Mouse (Mus musculus) CD4-positive, CD25-positive, alpha-beta regulatory T cell (primary cell): ENCODE measurements around the gene Slc4a8. TPM values are rescaled to one million over a fixed set of nuclear protein-coding genes. Genes with fewer than 3 reads are reported as not detected.

ENCODE experiments used
- polyA plus RNA-seq: library from polyadenylated mRNA; unstranded; fragments of 100-300 nt; shearing (Covaris generic); gene quantifications from one replicate; pipeline ENCODE4 v1.2.1, GENCODE M21; 2017

The Slc4a8 gene
- 14.6 TPM for polyA plus RNA-seq

DNA sequence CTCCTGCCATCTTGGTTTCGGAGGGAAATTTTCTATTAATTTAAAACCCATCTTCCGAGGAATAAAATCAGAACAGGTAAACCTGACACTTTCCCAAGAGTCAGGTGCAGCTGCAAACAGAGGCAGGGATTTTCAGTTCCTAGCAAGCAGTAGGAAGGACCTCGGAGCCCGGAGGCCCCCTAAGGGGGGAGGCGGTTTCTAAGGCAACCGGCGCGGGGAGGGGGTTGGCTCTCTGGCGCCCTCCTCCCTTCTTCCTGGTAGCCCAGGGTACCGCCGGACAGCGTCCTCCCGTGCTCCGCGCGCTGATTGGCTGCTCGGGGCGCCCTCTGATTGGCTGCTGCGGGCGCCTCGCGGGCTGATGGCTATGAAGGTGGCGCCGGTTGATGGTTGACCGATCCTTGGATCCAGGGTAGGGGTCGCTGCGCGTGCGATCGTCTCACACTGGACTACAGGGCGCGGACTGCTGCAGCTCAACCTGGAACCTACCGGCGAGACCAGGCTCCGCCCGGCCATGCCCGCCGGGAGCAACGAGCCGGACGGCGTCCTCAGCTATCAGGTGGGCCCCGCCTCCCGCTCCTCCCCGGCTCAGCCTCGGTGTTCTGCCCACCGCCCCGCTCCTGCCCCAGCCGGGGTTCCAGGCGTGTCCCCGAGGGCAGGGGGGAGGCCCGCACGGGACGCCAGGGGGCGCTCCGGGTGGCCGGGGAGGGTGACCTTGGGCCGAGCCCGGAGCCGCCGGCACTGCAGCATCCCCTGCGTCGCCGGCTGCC, at the start of gene Slc4a8:
Slc4a8 (plus strand) TSS at position 329 of the 767 bp plus-strand sequence.

DNA sequence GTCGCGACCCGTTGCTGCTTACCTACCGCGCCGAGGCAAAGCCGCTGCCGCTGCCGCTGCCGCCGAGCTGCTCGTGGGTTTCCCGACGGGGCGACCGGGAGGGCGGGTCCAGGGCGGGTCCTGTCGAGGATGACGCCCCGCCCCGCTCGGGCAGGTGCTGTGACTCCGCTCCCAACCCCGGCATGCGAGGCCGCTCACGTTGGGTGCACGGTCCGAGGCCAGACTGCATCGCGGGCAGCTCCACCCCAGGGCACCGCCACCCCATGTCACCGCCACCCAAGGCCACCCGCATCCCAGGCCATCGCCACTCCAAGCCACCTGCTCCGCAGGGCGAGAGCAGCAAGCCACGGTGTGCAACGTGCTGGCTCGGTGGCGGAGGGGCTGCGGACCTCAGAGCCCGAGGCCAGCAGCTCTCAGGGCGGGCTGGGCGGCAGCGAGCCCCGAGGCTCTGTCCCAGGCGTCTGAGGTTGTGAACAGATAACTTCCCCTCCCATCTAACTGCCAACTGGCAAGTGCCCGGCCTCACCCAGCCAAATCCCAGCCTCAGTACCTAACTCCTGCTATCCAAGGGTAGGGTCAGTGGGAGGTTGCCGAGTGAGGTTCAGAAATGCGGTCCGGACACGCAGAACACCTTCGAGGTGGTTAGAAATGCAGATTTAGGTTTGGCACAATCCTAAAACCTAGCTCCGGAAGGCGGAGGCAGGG, 32.1 kb upstream of the Slc4a8 start, which contains the start of gene Galnt6:
Galnt6 (minus strand) TSS at position 96 of the 705 bp plus-strand sequence.

GRCm38 (mm10) chr15:100869558-100869957, 108.0 kb downstream of the Slc4a8 start, which contains the start of gene Scn8a:
TSS of gene Scn8a (plus strand) at chr15:100869858.

Other genes with a start within 250 kb of the Slc4a8 start
- 9.6 TPM for gene Tfcp2, start 209.7 kb upstream of the Slc4a8 start, polyA plus RNA-seq
- gene Pou6f1, start 161.8 kb upstream of the Slc4a8 start, polyA plus RNA-seq = 17.6 TPM
- 576 TPM for gene Dazap2, start 146.4 kb upstream of the Slc4a8 start, polyA plus RNA-seq
- not detected for gene Smagp, start 124.8 kb upstream of the Slc4a8 start, polyA plus RNA-seq
- gene Bin2, start 92.2 kb upstream of the Slc4a8 start, polyA plus RNA-seq = 733 TPM
- 4.6 TPM for gene Cela1, start 73.8 kb upstream of the Slc4a8 start, polyA plus RNA-seq
- 186 TPM for gene Galnt6, start 32.4 kb upstream of the Slc4a8 start, polyA plus RNA-seq
- 0.26 TPM for gene Scn8a, start 108.1 kb downstream of the Slc4a8 start, polyA plus RNA-seq